Mouse (Mus musculus) neural tube, postnatal 0 days (tissue): Measurements from ENCODE around the gene Izumo1. TPM values are rescaled to one million over a fixed set of nuclear protein-coding genes. Genes with fewer than 3 reads are reported as not detected.

Experiments
- polyA plus RNA-seq: library from polyadenylated mRNA; unstranded; fragments of >200 nt; fragmentation: Nextera tagmentation; extraction: Ambion mirVana; gene quantifications from 2 replicates; pipeline ENCODE4 v1.2.1, GENCODE M21; 2015

Gene Izumo1
- polyA plus RNA-seq, result 0.10 TPM in 1 of 2 replicates, not detected in the other

GRCm38 (mm10) chr7:45621443-45621842, at the start of gene Izumo1:
Izumo1 (plus strand) TSS chr7:45621811.

DNA sequence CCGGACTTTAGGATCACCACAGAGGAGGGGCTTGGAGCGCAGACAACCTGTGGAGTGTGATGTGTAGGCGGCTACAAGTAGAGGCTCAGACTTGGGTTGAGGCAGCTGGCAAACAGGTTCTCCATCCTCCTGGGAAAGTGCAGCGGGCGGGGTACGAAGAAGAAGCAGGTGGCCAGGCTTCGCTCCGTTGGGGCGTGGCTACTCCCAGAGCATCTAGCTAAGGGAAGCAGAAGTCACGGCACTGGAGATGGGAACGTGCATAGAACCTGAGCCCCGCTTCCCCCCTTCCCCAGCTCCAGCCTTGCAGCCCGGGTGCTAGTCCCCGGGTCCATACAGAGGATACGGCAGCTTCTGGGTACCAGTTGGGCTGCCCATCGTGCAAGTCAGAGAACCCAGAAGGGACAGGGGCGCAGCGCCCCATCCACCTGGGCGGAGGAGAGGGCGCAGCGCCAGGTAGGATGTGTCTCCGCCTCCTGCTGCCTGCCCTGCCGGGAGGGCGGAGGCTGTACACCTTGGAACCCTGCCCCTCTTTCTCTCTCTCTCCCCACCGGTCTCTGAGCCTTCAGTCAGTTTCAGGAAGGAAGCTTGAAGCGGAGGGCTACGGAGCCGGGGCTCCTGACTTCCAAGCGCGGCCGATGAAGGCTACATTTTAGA, 4.4 kb upstream of the Izumo1 start, which contains the start of gene Fut1:
Gene Fut1 (plus strand): TSS at position 248 of the 654 bp plus-strand sequence.

DNA sequence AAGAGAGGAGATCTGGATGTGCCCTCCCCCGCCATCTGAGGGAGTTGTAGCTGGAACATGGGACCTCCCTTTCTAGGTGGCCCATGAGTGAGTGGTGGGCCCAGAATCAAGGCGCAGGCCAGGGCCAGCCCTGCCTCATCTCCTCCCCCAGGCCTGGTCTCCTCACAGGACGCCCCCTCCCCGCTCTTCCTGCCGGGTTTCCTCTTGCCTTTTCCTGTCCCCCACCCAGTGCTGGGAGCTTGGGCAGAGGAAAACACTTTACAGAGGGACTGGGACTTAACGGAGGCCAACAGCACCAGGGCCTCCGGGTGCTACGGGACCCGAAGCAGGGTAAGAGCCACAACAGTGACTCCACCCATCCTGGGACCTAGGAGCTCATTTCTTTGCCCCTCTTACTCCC, 5.7 kb downstream of the Izumo1 start, which contains the start of gene Rasip1:
Gene Rasip1 (plus strand): TSS at position 228 of the 400 bp plus-strand sequence.

GRCm38 (mm10) chr7:45639561-45640027, 18.0 kb downstream of the Izumo1 start, which contains the start of gene Mamstr:
Mamstr (plus strand) TSS chr7:45639977.

GRCm38 (mm10) chr7:45666161-45666560, 44.5 kb downstream of the Izumo1 start, which contains the start of gene Fut2:
Fut2 (minus strand) TSS chr7:45666394.

Other genes with a start within 250 kb of the Izumo1 start
- gene Snrnp70, start 226.1 kb upstream of the Izumo1 start, polyA plus RNA-seq, result 146 and 152 TPM in 2 replicates
- not detected in 2 replicates for gene Kcna7, start 216.2 kb upstream of the Izumo1 start, polyA plus RNA-seq
- 0.10 TPM in 1 of 2 replicates, not detected in the other for gene Ntf5, start 208.1 kb upstream of the Izumo1 start, polyA plus RNA-seq
- gene Lhb, start 201.0 kb upstream of the Izumo1 start, polyA plus RNA-seq, result 0.37 and 0.48 TPM in 2 replicates
- gene Gys1, start 187.0 kb upstream of the Izumo1 start, polyA plus RNA-seq, result 16.4 and 18.9 TPM in 2 replicates
- gene Ruvbl2, start 183.7 kb upstream of the Izumo1 start, polyA plus RNA-seq, result 83.2 and 91.0 TPM in 2 replicates
- gene Ftl1, start 161.9 kb upstream of the Izumo1 start, polyA plus RNA-seq, result 3,929 and 4,285 TPM in 2 replicates
- 248 and 251 TPM in 2 replicates for gene Bax, start 154.9 kb upstream of the Izumo1 start, polyA plus RNA-seq
- gene Tulp2, start 139.9 kb upstream of the Izumo1 start, polyA plus RNA-seq, result 0.29 and 0.49 TPM in 2 replicates
- gene Gm45808, start 135.0 kb upstream of the Izumo1 start, polyA plus RNA-seq, result not detected in 2 replicates
- gene Dhdh, start 133.0 kb upstream of the Izumo1 start, polyA plus RNA-seq, result 5.4 and 5.5 TPM in 2 replicates
- gene Nucb1, start 111.4 kb upstream of the Izumo1 start, polyA plus RNA-seq, result 143 and 157 TPM in 2 replicates
- gene Ppp1r15a, start 95.5 kb upstream of the Izumo1 start, polyA plus RNA-seq, result 18.4 and 20.1 TPM in 2 replicates
- gene Plekha4, start 95.5 kb upstream of the Izumo1 start, polyA plus RNA-seq, result 5.5 and 6.7 TPM in 2 replicates
- 0.62 and 0.81 TPM in 2 replicates for gene Hsd17b14, start 66.9 kb upstream of the Izumo1 start, polyA plus RNA-seq
- 19.8 and 21.5 TPM in 2 replicates for gene Bcat2, start 51.7 kb upstream of the Izumo1 start, polyA plus RNA-seq
- not detected in 2 replicates for gene Fgf21, start 6.3 kb upstream of the Izumo1 start, polyA plus RNA-seq
- 0.14 TPM in 1 of 2 replicates, not detected in the other for gene Fut1, start 4.5 kb upstream of the Izumo1 start, polyA plus RNA-seq
- gene Rasip1, start 5.7 kb downstream of the Izumo1 start, polyA plus RNA-seq, result 18.8 and 19.9 TPM in 2 replicates
- gene Mamstr, start 18.2 kb downstream of the Izumo1 start, polyA plus RNA-seq, result 4.5 and 5.3 TPM in 2 replicates
- gene Fut2, start 44.6 kb downstream of the Izumo1 start, polyA plus RNA-seq, result 0.10 and 0.12 TPM in 2 replicates
- gene Ntn5, start 62.2 kb downstream of the Izumo1 start, polyA plus RNA-seq, result 1.4 and 1.6 TPM in 2 replicates
- gene Sec1, start 72.6 kb downstream of the Izumo1 start, polyA plus RNA-seq, result 0.45 and 0.58 TPM in 2 replicates
- gene Car11, start 78.0 kb downstream of the Izumo1 start, polyA plus RNA-seq, result 92.0 and 100.0 TPM in 2 replicates
- gene Dbp, start 83.3 kb downstream of the Izumo1 start, polyA plus RNA-seq, result 6.3 and 8.5 TPM in 2 replicates
- gene Rpl18, start 93.6 kb downstream of the Izumo1 start, polyA plus RNA-seq, result 516 and 551 TPM in 2 replicates
- gene Sphk2, start 96.2 kb downstream of the Izumo1 start, polyA plus RNA-seq, result 18.9 and 20.8 TPM in 2 replicates
- 0.14 TPM in 1 of 2 replicates, not detected in the other for gene Fam83e, start 99.4 kb downstream of the Izumo1 start, polyA plus RNA-seq
- not detected in 2 replicates for gene Spaca4, start 104.0 kb downstream of the Izumo1 start, polyA plus RNA-seq
- gene Lmtk3, start 161.9 kb downstream of the Izumo1 start, polyA plus RNA-seq, result 19.1 and 20.2 TPM in 2 replicates
- 9.0 and 9.5 TPM in 2 replicates for gene Sult2b1, start 162.9 kb downstream of the Izumo1 start, polyA plus RNA-seq
- gene Cyth2, start 192.8 kb downstream of the Izumo1 start, polyA plus RNA-seq, result 202 and 212 TPM in 2 replicates
- 2.1 and 2.3 TPM in 2 replicates for gene Kcnj14, start 203.0 kb downstream of the Izumo1 start, polyA plus RNA-seq
- gene Grwd1, start 209.1 kb downstream of the Izumo1 start, polyA plus RNA-seq, result 41.4 and 43.8 TPM in 2 replicates